ENCODE assay signal across 15 mouse cellular contexts in the genomic region with DNA sequence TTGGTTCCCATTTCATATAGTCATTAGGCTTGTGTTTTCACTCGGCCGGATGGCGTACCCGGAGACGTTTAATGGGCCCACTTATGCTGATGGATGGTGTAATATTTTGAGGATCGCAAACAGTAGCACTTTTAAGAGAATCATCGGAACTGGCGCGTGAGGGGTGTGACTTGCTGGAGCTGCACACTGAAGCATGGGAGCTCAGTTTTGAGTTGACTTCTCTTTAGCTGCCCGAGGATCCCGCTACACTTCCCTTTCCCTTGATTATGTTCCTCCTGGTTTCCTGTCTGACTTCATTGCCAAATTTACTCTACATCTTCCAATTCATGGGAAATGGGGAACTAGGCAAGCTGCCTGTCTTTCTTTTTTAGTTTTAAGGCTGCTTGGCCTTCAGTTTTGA.
DNase-seq lines count a peak whose midpoint lies in the region; ATAC-seq and TF ChIP-seq lines count a peak whose summit lies in the region.
"Had no signal": no experiment of that assay in that cellular context is flagged by ENCODE, and none has a peak within 500 bp of the region (broad histone marks: within the 10 kb centered on the region; RNA-seq: fewer than 3 reads in every experiment).

No protein-coding gene starts in this region.

- no peaks in the 10 kb centered on the region for H3K36me3 ChIP-seq in kidney, embryonic 15.5 days
- H3K36me3 ChIP-seq in liver, adult 2 months (ENCODE audit: control insufficient read depth, insufficient read depth, low read length), result no peaks in the 10 kb centered on the region
- no peaks in the 10 kb centered on the region for H3K36me3 ChIP-seq in liver, postnatal 0 days (replicated peaks; ENCODE audit: insufficient read depth, low read length)
- H3K36me3 ChIP-seq: hindbrain, embryonic 15.5 days; liver, embryonic 13.5 days; stomach, embryonic 15.5 days had no signal

- TF ChIP-seq POLR2A in liver, adult 2 months (IDR thresholded peaks at IDR 0.05; ENCODE audit: extremely low read depth, insufficient read depth, low read length), result no peak

- WGBS in kidney, embryonic 15.5 days, result 77% methylated on average over 11 of the region's 11 CpGs
- WGBS in liver, adult 2 months, result 87% methylated on average over 11 of the region's 11 CpGs
- 60% methylated on average over 11 of the region's 11 CpGs for WGBS in liver, postnatal 0 days (ENCODE audit: insufficient replicate concordance)

- peaks cover 17% of the 10 kb centered on the region for H3K4me1 ChIP-seq in kidney, embryonic 15.5 days
- H3K4me1 ChIP-seq in liver, adult 2 months (ENCODE audit: control insufficient read depth, insufficient read depth, low read length), result no peaks in the 10 kb centered on the region
- no peaks in the 10 kb centered on the region for H3K4me1 ChIP-seq in liver, postnatal 0 days (ENCODE audit: insufficient read depth)
- H3K4me1 ChIP-seq: liver, embryonic 13.5 days; stomach, embryonic 15.5 days had no signal

- DNase-seq in kidney, adult 11 months, result peak; percentile 16
- DNase-seq in liver, adult 2 months (ENCODE audit: extremely low read depth, low read depth, low spot score), result peak; percentile 49
- no peak for DNase-seq in liver
- DNase-seq in liver, postnatal 0 days, result no peak
- DNase-seq in lung, postnatal 4 days, result peak; percentile 27 to 40
- no peak for DNase-seq in cerebellum, adult 18-20 months
- DNase-seq: adrenal gland, postnatal 14 days; cerebellum, adult 9-10 months; forebrain, postnatal 0 days; liver, embryonic 13.5 days; thymus, adult 2 months had no signal

- H3K9ac ChIP-seq in kidney, embryonic 15.5 days, result no peak overlapping the region
- H3K9ac ChIP-seq in liver, adult 2 months (ENCODE audit: low read depth, low read length), result no peak overlapping the region
- H3K9ac ChIP-seq in liver, postnatal 0 days (replicated peaks), result no peak overlapping the region
- H3K9ac ChIP-seq: forebrain, postnatal 0 days; hindbrain, embryonic 15.5 days; liver, embryonic 13.5 days; stomach, embryonic 15.5 days had no signal

- ATAC-seq in kidney, embryonic 15.5 days (replicated peaks; ENCODE audit: low FRiP score), result no peak
- ATAC-seq in liver, postnatal 0 days, result peak; percentile 27; the same call in 1 of the 2 replicates
- ATAC-seq: forebrain, postnatal 0 days; intestine, postnatal 0 days had no signal

- no peak for TF ChIP-seq CTCF in liver, adult 2 months (IDR thresholded peaks at IDR 0.05; ENCODE audit: low read depth, low read length)
- TF ChIP-seq CTCF in liver, postnatal 0 days (IDR thresholded peaks at IDR 0.05; ENCODE audit: low read depth), result no peak

- no peak overlapping the region for H3K4me3 ChIP-seq in kidney, embryonic 15.5 days (replicated peaks)
- H3K4me3 ChIP-seq in liver, adult 2 months (ENCODE audit: insufficient read depth, low read depth, low read length), result no peak overlapping the region
- no peak overlapping the region for H3K4me3 ChIP-seq in liver, postnatal 0 days (ENCODE audit: low read depth, low read length)
- H3K4me3 ChIP-seq: hindbrain, embryonic 15.5 days; liver, embryonic 13.5 days; stomach, embryonic 15.5 days had no signal

- H3K4me2 ChIP-seq in kidney, embryonic 15.5 days, result no peak overlapping the region
- H3K4me2 ChIP-seq in liver, postnatal 0 days (ENCODE audit: low read depth, low read length), result no peak overlapping the region
- H3K4me2 ChIP-seq: hindbrain, embryonic 15.5 days; liver, embryonic 13.5 days; stomach, embryonic 15.5 days had no signal

- H3K27me3 ChIP-seq in kidney, embryonic 15.5 days, result no peaks in the 10 kb centered on the region
- no peaks in the 10 kb centered on the region for H3K27me3 ChIP-seq in liver, adult 2 months (ENCODE audit: control insufficient read depth, insufficient read depth, low read length)
- H3K27me3 ChIP-seq in liver, postnatal 0 days (ENCODE audit: insufficient read depth, low read length), result no peaks in the 10 kb centered on the region
- H3K27me3 ChIP-seq: hindbrain, embryonic 15.5 days; liver, embryonic 13.5 days; stomach, embryonic 15.5 days had no signal

- no peak for TF ChIP-seq EP300 in liver, postnatal 0 days (IDR thresholded peaks at IDR 0.05; ENCODE audit: low read depth)

- H3K9me3 ChIP-seq in kidney, embryonic 15.5 days (replicated peaks), result no peaks in the 10 kb centered on the region
- H3K9me3 ChIP-seq in liver, postnatal 0 days (ENCODE audit: low read length), result no peaks in the 10 kb centered on the region
- H3K9me3 ChIP-seq: hindbrain, embryonic 15.5 days; liver, embryonic 13.5 days; stomach, embryonic 15.5 days had no signal

- no peaks in the 10 kb centered on the region; the same call in 1 of the 2 replicates for H3K79me2 ChIP-seq in liver, adult 2 months (ENCODE audit: control insufficient read depth, insufficient read depth, low read length)

- H3K27ac ChIP-seq in kidney, embryonic 15.5 days, result no peak overlapping the region
- no peak overlapping the region for H3K27ac ChIP-seq in liver, adult 2 months (replicated peaks; ENCODE audit: insufficient read depth, low read depth, low read length)
- H3K27ac ChIP-seq in liver, postnatal 0 days (ENCODE audit: low read depth), result no peak overlapping the region
- H3K27ac ChIP-seq: hindbrain, embryonic 15.5 days; liver, embryonic 13.5 days; stomach, embryonic 15.5 days had no signal

Comparison
In these comparisons a context has a peak if more than half of its experiments do, and no peak if none do; other contexts are left out.
1. DNase-seq: peak in kidney, adult 11 months (single experiment), liver, adult 2 months (single experiment) and lung, postnatal 4 days (2 of 2); none in liver (single experiment), liver, postnatal 0 days (single experiment) and cerebellum, adult 18-20 months (0 of 2).